Mouse (Mus musculus): ENCODE measurements at regions not wholly inside any gene's neighbourhood (a gene's known extent, or its start where the extent isn't known, plus 50 kb on each side); places are given as distances from the start of the nearest gene placed in this dataset.

- DNase-seq (ENCODE audit: low spot score), result no peak
Observed at GRCm38 (mm10) chr8:33997676-33998075, 113.9 kb downstream of the Gm10131 start.

DNA sequence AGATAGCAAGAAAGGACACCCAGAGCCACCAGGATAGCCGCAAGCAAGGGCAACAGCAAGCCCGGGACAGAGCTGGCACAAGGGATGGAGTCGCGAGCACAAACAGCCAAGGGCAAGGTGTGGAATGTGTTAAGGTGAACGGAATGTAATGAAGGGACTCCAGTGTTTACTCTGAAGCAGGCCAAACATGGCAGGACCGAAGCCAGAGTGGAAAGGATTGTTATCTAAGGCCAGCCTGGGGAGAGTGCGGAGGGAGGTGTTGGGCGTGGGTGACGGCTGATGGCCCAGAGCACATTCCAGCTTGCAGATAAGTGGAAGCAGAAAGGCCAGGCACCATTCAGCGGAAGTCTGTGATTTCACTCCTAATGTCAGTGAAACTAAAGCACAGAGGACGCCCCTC, 118.6 kb downstream of the Gm10131 start:
- DNase-seq (ENCODE audit: low spot score), result peak; percentile 76

DNA sequence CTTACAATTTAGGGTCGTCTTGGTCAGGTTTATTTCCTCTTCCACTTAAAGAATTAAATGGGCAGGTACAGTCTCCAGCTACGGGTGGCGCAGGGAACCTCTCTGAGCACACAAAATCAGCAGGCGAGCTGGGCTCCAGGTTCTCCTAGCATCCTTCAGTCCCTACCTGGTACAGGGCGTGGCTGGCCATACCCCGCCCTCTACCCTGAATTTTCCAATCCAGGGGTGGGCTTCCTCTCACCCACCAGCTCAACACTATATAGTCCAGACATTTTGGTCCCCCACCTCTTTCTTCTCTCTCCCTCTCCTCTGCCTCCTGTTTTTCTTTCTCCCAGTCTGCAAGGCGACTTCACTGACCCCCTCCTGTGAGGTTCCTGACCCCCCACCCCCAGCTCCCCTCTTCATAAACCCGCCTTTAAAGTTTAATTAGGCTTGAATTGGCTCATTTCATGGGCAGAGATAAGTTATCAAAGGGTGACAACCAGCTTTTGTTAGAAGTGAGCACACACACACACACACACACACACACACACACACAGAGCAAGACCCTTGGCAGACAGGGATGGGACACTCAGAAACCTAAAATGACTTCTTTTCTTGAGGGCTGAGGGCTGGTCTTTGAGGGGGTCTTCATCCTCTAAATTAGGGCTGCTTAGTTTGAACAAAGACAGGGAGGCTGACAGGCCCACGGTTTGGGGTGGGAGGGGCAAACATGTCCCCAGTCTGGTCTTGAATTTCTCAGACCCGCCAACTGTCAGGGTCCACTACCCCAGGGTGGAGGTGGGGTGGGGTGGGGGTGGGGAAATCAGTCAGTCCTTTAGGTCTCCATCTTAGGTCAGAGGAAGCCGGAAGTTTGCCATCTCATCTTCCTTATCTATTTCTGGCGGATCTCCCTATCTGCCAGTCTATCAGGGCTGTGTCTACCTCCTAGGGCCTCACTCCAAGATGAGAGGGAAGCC, 119.3 kb downstream of the Gm10131 start:
- no peak for DNase-seq (ENCODE audit: low spot score)

DNA sequence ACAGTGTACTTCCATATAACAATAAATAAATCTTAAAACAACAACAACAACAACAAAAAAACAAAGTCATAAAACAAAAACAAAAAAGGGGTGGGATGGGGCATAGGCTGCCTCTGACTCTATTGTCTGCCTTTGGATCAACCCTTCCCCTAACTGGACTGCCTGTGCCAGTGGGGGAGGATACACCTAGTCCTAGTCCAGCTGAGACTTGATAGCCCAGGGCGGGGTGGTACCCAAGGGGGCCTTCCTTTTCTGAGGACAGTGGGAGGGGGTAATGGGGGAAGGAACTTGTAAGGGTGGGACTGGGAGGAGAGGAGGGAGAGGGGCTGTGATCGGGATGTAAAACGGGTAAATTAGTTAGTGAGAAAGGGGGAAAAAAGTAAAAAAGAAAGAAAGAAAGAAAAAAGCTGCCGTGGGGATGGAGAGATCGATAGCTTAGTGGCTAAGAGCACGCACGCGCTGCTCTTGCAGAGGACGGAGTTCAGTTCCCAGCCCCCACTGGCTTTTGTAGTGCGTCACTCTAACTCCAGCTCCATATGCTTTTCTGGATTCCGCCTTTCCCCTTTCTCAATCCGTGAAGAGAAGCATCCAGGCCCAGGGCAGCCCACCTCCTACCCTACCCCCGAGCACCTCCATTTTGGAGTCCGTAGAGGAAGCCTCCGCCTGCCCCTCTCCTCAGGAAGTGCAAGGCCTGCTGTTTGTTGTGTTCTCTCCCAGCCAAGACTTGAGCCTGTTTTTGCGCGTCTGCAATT, 120.2 kb downstream of the Gm10131 start:
- DNase-seq (ENCODE audit: low spot score), result no peak

- no peak for DNase-seq (ENCODE audit: low spot score)
Observed at GRCm38 (mm10) chr8:33990039-33990438, 121.5 kb downstream of the Gm10131 start.

- peak; percentile 77 for DNase-seq (ENCODE audit: low spot score)
Observed at GRCm38 (mm10) chr8:33987755-33988104, 123.8 kb downstream of the Gm10131 start.

- DNase-seq (ENCODE audit: low spot score), result no peak
Observed at GRCm38 (mm10) chr8:33987091-33987754, 124.3 kb downstream of the Gm10131 start.

GRCm38 (mm10) chr8:33986657-33987056, 124.9 kb downstream of the Gm10131 start:
- no peak for DNase-seq (ENCODE audit: low spot score)

- no peak for DNase-seq (ENCODE audit: low spot score)
Observed at GRCm38 (mm10) chr8:33985430-33985977, 126.0 kb downstream of the Gm10131 start.

- DNase-seq (ENCODE audit: low spot score), result no peak
Observed at GRCm38 (mm10) chr8:33981629-33982028, 129.9 kb downstream of the Gm10131 start.

DNA sequence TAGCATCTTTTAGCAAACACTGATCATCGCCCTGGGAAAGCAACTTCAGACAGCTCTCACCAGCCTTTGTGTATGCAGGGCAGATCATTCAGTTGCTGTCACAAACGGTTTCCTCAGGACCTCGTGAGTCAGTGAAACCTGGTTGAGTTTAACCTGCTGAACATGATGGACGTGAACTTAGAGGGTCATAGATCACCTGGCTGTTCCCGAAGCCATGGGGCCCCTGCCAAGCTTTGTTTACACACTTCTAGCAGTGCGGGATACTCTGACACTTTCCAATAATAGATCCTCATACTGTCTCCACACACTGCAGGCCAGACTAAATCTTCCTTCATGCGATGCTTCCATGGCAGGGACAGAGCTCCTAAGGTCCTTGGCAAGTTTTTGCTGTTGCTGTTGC, 130.5 kb downstream of the Gm10131 start:
- DNase-seq (ENCODE audit: low spot score), result no peak

All from testis, postnatal 14 days (tissue).